Mouse (Mus musculus): ENCODE measurements around the gene Pcp4l1. TPM values are rescaled to one million over a fixed set of nuclear protein-coding genes. Genes with fewer than 3 reads are reported as not detected.

Gene Pcp4l1
- polyA plus RNA-seq, 1 experiment from 2014 or later = 36.2 TPM

DNA sequence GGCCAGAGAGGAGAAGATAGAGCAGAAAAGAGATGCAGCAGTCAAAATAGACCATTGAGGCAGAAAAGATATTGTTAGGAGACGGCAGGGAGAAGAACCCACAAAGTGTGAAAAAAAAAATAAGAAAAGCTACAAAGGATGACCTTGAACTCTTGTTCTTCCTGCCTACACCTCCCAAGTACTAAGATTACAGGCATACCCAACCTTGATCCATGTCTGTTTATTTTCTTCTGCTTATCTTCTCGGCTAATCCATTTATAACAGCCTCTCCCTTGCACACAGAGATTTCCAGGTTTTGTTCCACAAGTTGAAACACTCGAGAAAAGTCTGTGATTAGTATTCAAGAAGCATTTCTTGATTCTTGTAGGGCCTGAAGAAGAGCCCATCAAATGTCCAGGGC lies 26.2 kb downstream of the Pcp4l1 start:
- no peaks in the 10 kb centered on the region for H3K36me3 ChIP-seq (ENCODE audit: control insufficient read depth, insufficient read depth, low read length)
- WGBS (ENCODE audit: insufficient replicate concordance) = 42% methylated on average over 3 of the region's 3 CpGs
- no peak overlapping the region for H3K27ac ChIP-seq (ENCODE audit: low read depth, low read length)
- H3K4me3 ChIP-seq (ENCODE audit: low read depth, low read length) = no peak overlapping the region
- no peaks in the 10 kb centered on the region; the same call in 1 of the 2 replicates for H3K27me3 ChIP-seq (ENCODE audit: control insufficient read depth, insufficient read depth, low read length)
- H3K4me1 ChIP-seq (ENCODE audit: control insufficient read depth, insufficient read depth, low read length) = 0 out of 2 replicates have a peak, but pooled peaks cover 3% of the 10 kb centered on the region
- H3K9ac ChIP-seq (ENCODE audit: low read depth, low read length) = no peak overlapping the region
- no peak overlapping the region for H3K4me2 ChIP-seq
- no peaks in the 10 kb centered on the region for H3K9me3 ChIP-seq (replicated peaks; ENCODE audit: control insufficient read depth, low read length)
- no peak for ATAC-seq (replicated peaks; ENCODE audit: insufficient number of reproducible peaks, low FRiP score, low TSS enrichment)

DNA sequence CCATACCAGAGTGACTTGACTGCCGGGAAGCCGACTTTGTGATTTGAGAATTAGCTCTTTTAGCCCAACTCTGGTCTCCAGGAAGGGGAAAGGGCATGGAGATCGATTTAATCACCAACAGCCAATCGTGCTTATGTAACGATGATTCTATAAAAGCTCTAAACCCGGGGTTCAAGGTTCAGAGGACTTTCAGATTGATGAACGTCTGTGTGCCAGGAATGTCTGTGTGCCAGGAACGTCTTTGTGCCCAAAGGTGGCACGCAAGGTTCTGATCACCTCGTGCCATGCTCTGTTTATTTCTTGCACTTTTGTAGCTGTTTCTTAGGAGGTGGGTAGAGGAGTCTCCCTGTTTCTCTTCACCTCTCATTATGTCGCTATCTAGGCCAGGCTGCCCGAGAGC lies 27.2 kb downstream of the Pcp4l1 start:
- whole genome bisulfite sequencing (ENCODE audit: insufficient replicate concordance) = 80% methylated on average over 12 of the region's 12 CpGs
- Histone ChIP-seq H3K4me3 (ENCODE audit: low read depth, low read length) (no peak overlapping the region), H3K27ac (ENCODE audit: low read depth, low read length) (no peak overlapping the region), H3K4me2 (no peak overlapping the region), H3K9ac (ENCODE audit: low read depth, low read length) (no peak overlapping the region), H3K27me3 (ENCODE audit: control insufficient read depth, insufficient read depth, low read length) (no peaks in the 10 kb centered on the region; the same call in 1 of the 2 replicates), H3K9me3 (replicated peaks; ENCODE audit: control insufficient read depth, low read length) (no peaks in the 10 kb centered on the region), H3K36me3 (ENCODE audit: control insufficient read depth, insufficient read depth, low read length) (no peaks in the 10 kb centered on the region), H3K4me1 (ENCODE audit: control insufficient read depth, insufficient read depth, low read length) (0 out of 2 replicates have a peak, but pooled peaks cover 3% of the 10 kb centered on the region)
- ATAC-seq (replicated peaks; ENCODE audit: insufficient number of reproducible peaks, low FRiP score, low TSS enrichment) = no peak

DNA sequence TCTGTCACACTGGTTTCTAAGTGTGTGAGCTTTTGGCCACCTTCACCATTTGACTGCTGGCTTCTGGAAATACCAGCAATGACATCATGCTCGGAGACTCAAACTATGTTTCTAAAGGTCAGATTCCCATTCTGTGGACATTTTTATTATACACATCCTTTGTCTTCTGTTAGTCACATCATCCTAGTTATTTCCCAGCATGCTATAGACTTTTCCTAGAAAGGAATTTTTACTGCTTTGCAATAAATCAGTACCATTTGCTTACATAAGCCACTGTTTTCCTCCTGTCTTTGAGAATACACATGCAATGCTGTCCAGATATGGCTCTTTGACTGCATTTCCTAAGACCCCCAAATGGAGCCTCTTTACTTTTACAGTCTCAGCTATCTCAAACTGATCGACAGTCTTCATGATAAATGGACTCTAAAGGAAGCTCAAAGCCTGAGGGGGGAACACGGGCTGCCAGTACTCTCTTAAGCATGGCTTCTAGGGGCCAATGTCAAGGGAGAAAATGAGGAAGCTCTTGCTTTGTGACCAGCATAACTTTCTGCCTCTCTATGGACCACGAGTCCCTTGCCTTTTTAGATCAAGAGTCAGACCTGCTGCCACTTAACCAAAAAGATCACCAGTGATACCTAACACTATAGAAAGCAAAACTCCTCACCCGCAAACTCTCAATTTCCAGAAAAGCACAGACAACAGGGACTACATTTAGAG lies 30.3 kb downstream of the Pcp4l1 start:
- WGBS (ENCODE audit: insufficient replicate concordance) = 57% methylated on average over 5 of the region's 5 CpGs
- no peak overlapping the region for H3K9ac ChIP-seq (ENCODE audit: low read depth, low read length)
- no peak overlapping the region for H3K27ac ChIP-seq (ENCODE audit: low read depth, low read length)
- H3K4me2 ChIP-seq = no peak overlapping the region
- no peaks in the 10 kb centered on the region for H3K9me3 ChIP-seq (replicated peaks; ENCODE audit: control insufficient read depth, low read length)
- H3K4me1 ChIP-seq (ENCODE audit: control insufficient read depth, insufficient read depth, low read length) = 0 out of 2 replicates have a peak, but pooled peaks cover under 1% of the 10 kb centered on the region
- no peak for ATAC-seq (replicated peaks; ENCODE audit: insufficient number of reproducible peaks, low FRiP score, low TSS enrichment)
- no peak overlapping the region for H3K4me3 ChIP-seq (ENCODE audit: low read depth, low read length)
- H3K27me3 ChIP-seq (ENCODE audit: control insufficient read depth, insufficient read depth, low read length) = peaks cover 2% of the 10 kb centered on the region
- H3K36me3 ChIP-seq (ENCODE audit: control insufficient read depth, insufficient read depth, low read length) = no peaks in the 10 kb centered on the region

DNA sequence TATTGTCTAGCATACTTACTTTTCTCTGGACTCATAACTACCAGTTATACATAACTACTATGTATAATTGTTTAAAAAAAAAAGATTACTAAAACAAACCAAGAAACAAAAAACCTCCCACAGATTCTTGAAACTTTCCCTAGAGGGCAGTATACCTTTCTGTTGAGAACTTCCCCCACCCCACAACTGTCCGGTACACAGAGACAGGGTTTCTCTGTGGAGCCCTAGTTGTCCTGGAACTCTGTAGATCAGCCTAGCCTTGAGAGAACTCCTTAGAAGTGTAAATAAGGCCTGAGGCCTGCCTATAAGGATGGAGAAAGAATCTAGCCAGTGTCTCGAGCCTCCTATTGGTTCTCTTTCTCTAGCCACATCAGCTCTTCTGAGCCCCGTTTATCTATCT lies 31.8 kb downstream of the Pcp4l1 start:
- no peak for ATAC-seq (replicated peaks; ENCODE audit: insufficient number of reproducible peaks, low FRiP score, low TSS enrichment)
- WGBS (ENCODE audit: insufficient replicate concordance) = 29% methylated on average over 3 of the region's 3 CpGs
- H3K9ac ChIP-seq (ENCODE audit: low read depth, low read length) = peak overlapping the region; percentile 39; the same call in 1 of the 2 replicates

DNA sequence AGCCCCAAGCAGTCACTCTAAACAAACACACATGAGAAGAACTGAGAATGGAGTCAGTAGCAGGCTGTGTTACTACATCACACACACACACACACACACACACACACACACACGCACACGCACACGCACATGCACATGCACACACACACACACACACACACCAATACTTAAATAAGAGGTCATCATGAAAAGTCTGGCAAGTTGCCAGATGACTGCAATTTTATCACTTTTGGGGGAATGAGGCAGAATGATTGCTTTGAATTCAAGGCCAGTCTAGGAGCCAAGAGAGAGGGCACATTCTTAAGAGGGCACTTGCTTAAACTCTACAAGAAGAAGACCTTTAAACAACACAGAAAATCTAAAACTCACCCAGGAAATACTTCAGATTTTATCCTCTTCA lies 33.5 kb downstream of the Pcp4l1 start:
- no peaks in the 10 kb centered on the region for H3K36me3 ChIP-seq (ENCODE audit: control insufficient read depth, insufficient read depth, low read length)
- ATAC-seq (replicated peaks; ENCODE audit: insufficient number of reproducible peaks, low FRiP score, low TSS enrichment) = no peak
- no peak overlapping the region for H3K27ac ChIP-seq (ENCODE audit: low read depth, low read length)
- 0 out of 2 replicates have a peak, but pooled peaks cover 2% of the 10 kb centered on the region for H3K4me1 ChIP-seq (ENCODE audit: control insufficient read depth, insufficient read depth, low read length)
- no peak overlapping the region for H3K4me3 ChIP-seq (ENCODE audit: low read depth, low read length)
- no peaks in the 10 kb centered on the region for H3K9me3 ChIP-seq (replicated peaks; ENCODE audit: control insufficient read depth, low read length)
- H3K4me2 ChIP-seq = no peak overlapping the region
- 98% methylated on average over 3 of the region's 3 CpGs for WGBS (ENCODE audit: insufficient replicate concordance)
- H3K9ac ChIP-seq (ENCODE audit: low read depth, low read length) = no peak overlapping the region
- peaks cover 23% of the 10 kb centered on the region for H3K27me3 ChIP-seq (ENCODE audit: control insufficient read depth, insufficient read depth, low read length)

More for the DNA sequence above, 31.8 kb downstream of the Pcp4l1 start:
- no peaks in the 10 kb centered on the region for H3K36me3 ChIP-seq (ENCODE audit: control insufficient read depth, insufficient read depth, low read length)
- no peak overlapping the region for H3K4me3 ChIP-seq (ENCODE audit: low read depth, low read length)
- H3K9me3 ChIP-seq (replicated peaks; ENCODE audit: control insufficient read depth, low read length) = no peaks in the 10 kb centered on the region
- no peak overlapping the region for H3K4me2 ChIP-seq
- H3K27me3 ChIP-seq (ENCODE audit: control insufficient read depth, insufficient read depth, low read length) = peaks cover 11% of the 10 kb centered on the region
- H3K27ac ChIP-seq (ENCODE audit: low read depth, low read length) = no peak overlapping the region
- 0 out of 2 replicates have a peak, but pooled peaks cover 2% of the 10 kb centered on the region for H3K4me1 ChIP-seq (ENCODE audit: control insufficient read depth, insufficient read depth, low read length)

DNA sequence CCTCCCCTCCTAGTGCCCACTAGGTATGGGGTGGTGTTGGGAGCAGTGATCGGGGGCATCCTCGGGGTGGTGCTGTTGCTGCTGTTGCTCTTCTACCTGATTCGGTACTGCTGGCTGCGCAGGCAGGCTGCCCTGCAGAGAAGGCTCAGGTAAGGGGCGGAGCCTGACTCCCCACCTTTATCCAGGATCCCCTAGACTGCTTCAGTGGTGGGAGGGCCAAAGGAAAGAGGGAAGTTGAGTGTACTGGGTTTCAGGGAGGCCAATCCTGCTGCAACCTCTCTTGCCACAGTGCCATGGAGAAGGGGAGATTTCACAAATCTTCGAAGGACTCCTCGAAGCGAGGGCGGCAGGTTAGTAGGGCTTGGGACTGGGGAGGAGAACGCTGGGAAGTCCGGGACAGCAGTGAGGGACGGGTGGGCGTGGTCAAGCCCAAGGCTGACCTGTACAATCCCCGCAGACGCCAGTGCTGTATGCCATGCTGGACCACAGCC lies 36.5 kb downstream of the Pcp4l1 start:
- peaks cover 39% of the 10 kb centered on the region for H3K27me3 ChIP-seq (ENCODE audit: control insufficient read depth, insufficient read depth, low read length)
- peak overlapping the region; percentile 52; the same call in 1 of the 2 replicates for H3K9ac ChIP-seq (ENCODE audit: low read depth, low read length)

DNA sequence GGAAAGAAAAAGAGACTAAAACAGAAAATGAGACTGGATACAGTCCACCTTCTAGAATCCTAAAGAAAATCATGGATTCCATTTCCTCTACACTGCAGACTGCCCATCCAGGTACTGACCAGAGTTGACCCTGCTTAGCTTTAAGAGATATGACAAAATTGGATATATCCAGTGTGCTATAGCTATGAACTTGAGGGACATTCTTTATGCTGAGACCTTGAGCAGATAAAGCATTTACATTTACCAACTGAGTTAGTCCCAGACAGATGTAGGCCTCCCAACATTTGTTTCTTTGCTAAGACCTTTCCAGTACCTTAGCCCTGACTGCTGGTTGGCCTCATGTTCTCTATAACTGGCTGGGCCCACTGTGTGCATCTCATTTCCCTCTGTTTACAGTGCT lies 38.1 kb downstream of the Pcp4l1 start:
- no peak overlapping the region for H3K4me3 ChIP-seq (ENCODE audit: low read depth, low read length)
- no peak for ATAC-seq (replicated peaks; ENCODE audit: insufficient number of reproducible peaks, low FRiP score, low TSS enrichment)
- H3K9ac ChIP-seq (ENCODE audit: low read depth, low read length) = no peak overlapping the region
- 0 out of 2 replicates have a peak, but pooled peaks cover 2% of the 10 kb centered on the region for H3K4me1 ChIP-seq (ENCODE audit: control insufficient read depth, insufficient read depth, low read length)
- no peak overlapping the region for H3K4me2 ChIP-seq
- peaks cover 39% of the 10 kb centered on the region for H3K27me3 ChIP-seq (ENCODE audit: control insufficient read depth, insufficient read depth, low read length)
- no peaks in the 10 kb centered on the region for H3K9me3 ChIP-seq (replicated peaks; ENCODE audit: control insufficient read depth, low read length)
- no peak overlapping the region for H3K27ac ChIP-seq (ENCODE audit: low read depth, low read length)
- no peaks in the 10 kb centered on the region for H3K36me3 ChIP-seq (ENCODE audit: control insufficient read depth, insufficient read depth, low read length)

More for the DNA sequence above, 36.5 kb downstream of the Pcp4l1 start:
- H3K4me3 ChIP-seq (ENCODE audit: low read depth, low read length) = peak overlapping the region; percentile 26
- WGBS (ENCODE audit: insufficient replicate concordance) = 4% methylated on average over 15 of the region's 15 CpGs
- H3K27ac ChIP-seq (ENCODE audit: low read depth, low read length) = no peak overlapping the region
- ATAC-seq (replicated peaks; ENCODE audit: insufficient number of reproducible peaks, low FRiP score, low TSS enrichment) = no peak; the same call in 1 of the 2 replicates
- H3K9me3 ChIP-seq (replicated peaks; ENCODE audit: control insufficient read depth, low read length) = no peaks in the 10 kb centered on the region
- no peaks in the 10 kb centered on the region for H3K36me3 ChIP-seq (ENCODE audit: control insufficient read depth, insufficient read depth, low read length)
- peak overlapping the region; percentile 62 for H3K4me2 ChIP-seq
- 0 out of 2 replicates have a peak, but pooled peaks cover 2% of the 10 kb centered on the region for H3K4me1 ChIP-seq (ENCODE audit: control insufficient read depth, insufficient read depth, low read length)

DNA sequence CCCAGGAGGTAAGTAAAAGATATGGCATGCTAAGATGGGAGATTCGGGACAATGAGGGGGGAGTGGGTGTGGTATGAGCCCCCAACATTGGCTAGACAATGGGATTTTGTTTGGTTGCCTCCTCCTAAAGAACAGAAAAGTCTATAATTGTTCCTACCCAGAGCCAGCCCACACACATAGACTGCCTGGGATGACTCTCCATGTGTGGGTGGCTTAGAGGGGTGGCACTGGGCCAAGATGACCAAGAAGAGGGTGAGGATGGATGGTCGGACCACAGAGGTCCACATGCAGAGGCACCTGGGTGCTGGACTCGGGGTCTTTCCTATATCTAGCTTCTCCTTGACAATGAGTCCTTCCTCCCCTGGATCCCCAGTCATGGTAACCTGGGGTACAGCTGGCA lies 39.4 kb downstream of the Pcp4l1 start:
- no peak for ATAC-seq (replicated peaks; ENCODE audit: insufficient number of reproducible peaks, low FRiP score, low TSS enrichment)
- Histone ChIP-seq H3K27ac (ENCODE audit: low read depth, low read length) (no peak overlapping the region), H3K9me3 (replicated peaks; ENCODE audit: control insufficient read depth, low read length) (no peaks in the 10 kb centered on the region), H3K4me1 (ENCODE audit: control insufficient read depth, insufficient read depth, low read length) (0 out of 2 replicates have a peak, but pooled peaks cover 2% of the 10 kb centered on the region), H3K36me3 (ENCODE audit: control insufficient read depth, insufficient read depth, low read length) (no peaks in the 10 kb centered on the region), H3K27me3 (ENCODE audit: control insufficient read depth, insufficient read depth, low read length) (peaks cover 39% of the 10 kb centered on the region), H3K4me2 (no peak overlapping the region), H3K9ac (ENCODE audit: low read depth, low read length) (no peak overlapping the region), H3K4me3 (ENCODE audit: low read depth, low read length) (no peak overlapping the region)
- 55% methylated on average over 3 of the region's 3 CpGs for whole genome bisulfite sequencing (ENCODE audit: insufficient replicate concordance)
